Mouse (Mus musculus): ENCODE measurements around the gene Senp1. TPM values are rescaled to one million over a fixed set of nuclear protein-coding genes. Genes with fewer than 3 reads are reported as not detected.

Senp1 gene
- polyA plus RNA-seq, 1 experiment, result 1.0 TPM

DNA sequence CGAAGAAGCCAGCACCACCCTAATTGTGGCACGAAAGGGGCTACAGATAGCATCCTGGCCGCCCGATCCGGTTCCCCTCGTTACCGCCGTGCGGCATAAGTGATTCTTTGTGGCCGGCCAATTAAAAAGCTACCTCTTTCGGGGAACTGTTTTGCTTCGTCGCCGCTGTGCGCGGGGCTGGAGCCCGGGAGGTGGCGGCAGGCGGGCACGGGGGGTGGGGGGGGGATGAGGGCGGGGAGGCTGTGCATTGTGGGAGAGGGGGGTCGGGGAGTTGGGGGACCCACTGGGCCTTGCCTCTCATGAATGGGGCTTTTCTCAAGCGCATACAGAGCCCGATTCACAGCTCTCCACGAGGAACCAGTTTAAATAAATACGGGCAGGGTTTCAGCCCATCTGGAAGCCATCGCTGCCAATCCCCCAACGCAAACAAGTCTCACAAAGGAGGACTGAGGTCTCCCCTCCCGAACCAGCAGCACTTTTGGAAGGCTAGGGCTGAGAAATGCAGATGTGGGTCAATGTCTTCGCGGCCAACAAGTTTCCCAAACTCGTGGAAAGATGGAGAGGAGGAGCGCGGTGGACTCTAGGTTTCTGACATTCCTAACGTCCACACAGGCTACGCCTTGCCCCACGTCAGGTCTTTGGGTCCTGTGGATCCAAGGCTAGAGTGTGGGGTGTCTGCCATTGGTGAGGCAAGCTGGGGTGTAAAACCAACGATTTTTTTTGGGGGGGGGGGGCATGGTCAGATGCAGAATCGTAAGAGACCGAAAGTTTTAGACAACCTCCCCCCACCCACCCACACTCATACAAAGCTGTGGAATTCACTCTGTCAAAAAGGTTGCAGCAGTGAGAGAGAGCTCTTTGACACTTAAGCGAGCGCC is 91.2 kb downstream of the Senp1 start:
- Histone ChIP-seq H3K36me3 (ENCODE audit: control insufficient read depth) (no peaks in the 10 kb centered on the region), H3K4me1 (ENCODE audit: control insufficient read depth) (no peaks in the 10 kb centered on the region), H3K9me3 (ENCODE audit: control insufficient read depth, low read length) (no peaks in the 10 kb centered on the region; the same call in 1 of the 2 replicates), H3K4me3 (replicated peaks) (no peak overlapping the region), H3K27me3 (ENCODE audit: control insufficient read depth) (peaks cover 98% of the 10 kb centered on the region)
- TF ChIP-seq TAL1 (IDR thresholded peaks at IDR 0.05; ENCODE audit: low read length) (no peak), GATA1 (IDR thresholded peaks at IDR 0.05; ENCODE audit: low read length) (no peak)

DNA sequence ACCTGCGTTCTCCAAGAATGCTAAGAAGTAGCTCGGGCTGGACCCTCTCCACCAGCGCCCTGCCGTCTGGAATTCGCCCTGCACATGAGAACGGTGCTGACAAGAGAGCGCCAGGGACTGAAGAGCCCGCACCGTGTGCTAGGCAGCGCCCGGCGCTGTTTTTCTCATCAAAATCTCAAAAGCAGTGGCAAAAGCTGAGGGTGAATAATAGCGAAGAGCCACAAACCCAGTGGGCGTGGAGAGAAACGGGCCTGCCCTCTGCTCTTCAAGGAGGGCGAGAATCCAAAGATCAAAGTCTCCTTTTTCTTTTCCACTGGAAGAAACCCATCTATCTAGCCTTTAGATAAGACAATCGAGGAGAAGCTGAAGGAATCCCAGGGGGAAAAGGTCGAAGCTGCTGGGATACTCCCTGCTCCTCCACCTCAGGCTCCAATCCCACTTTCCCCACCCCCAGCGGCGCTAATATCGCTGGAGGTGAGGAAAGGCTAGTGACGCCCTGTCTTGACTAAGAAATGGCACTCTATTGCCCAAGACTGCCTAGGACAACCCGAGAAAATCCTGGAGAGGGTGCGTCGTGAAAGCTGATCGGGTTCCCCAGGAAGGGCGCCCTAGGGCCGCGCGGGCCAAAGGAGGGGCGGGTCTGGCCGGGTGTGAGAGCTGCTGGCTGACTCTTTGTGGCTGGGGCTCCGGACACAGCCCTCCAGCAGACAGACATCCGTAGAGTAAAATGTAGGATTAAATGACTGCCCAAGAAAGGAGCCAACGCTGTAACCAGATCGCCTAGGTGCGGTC is 92.0 kb downstream of the Senp1 start:
- no peaks in the 10 kb centered on the region for H3K36me3 ChIP-seq (ENCODE audit: control insufficient read depth)
- no peak overlapping the region for H3K4me3 ChIP-seq (replicated peaks)
- H3K27me3 ChIP-seq (ENCODE audit: control insufficient read depth), result peaks cover 92% of the 10 kb centered on the region
- H3K4me1 ChIP-seq (ENCODE audit: control insufficient read depth), result no peaks in the 10 kb centered on the region
- no peak for TF ChIP-seq TAL1 (IDR thresholded peaks at IDR 0.05; ENCODE audit: low read length)
- TF ChIP-seq GATA1 (IDR thresholded peaks at IDR 0.05; ENCODE audit: low read length), result no peak
- H3K9me3 ChIP-seq (ENCODE audit: control insufficient read depth, low read length), result no peaks in the 10 kb centered on the region; the same call in 1 of the 2 replicates

GRCm38 (mm10) chr15:97999991-98000390 is 93.6 kb downstream of the Senp1 start:
- H3K9me3 ChIP-seq (ENCODE audit: control insufficient read depth, low read length), result no peaks in the 10 kb centered on the region; the same call in 1 of the 2 replicates
- H3K36me3 ChIP-seq (ENCODE audit: control insufficient read depth), result no peaks in the 10 kb centered on the region
- TF ChIP-seq TAL1 (IDR thresholded peaks at IDR 0.05; ENCODE audit: low read length) (no peak), GATA1 (IDR thresholded peaks at IDR 0.05; ENCODE audit: low read length) (no peak)
- H3K4me1 ChIP-seq (ENCODE audit: control insufficient read depth), result no peaks in the 10 kb centered on the region
- H3K4me3 ChIP-seq (replicated peaks), result no peak overlapping the region
- H3K27me3 ChIP-seq (ENCODE audit: control insufficient read depth), result peaks cover 77% of the 10 kb centered on the region

DNA sequence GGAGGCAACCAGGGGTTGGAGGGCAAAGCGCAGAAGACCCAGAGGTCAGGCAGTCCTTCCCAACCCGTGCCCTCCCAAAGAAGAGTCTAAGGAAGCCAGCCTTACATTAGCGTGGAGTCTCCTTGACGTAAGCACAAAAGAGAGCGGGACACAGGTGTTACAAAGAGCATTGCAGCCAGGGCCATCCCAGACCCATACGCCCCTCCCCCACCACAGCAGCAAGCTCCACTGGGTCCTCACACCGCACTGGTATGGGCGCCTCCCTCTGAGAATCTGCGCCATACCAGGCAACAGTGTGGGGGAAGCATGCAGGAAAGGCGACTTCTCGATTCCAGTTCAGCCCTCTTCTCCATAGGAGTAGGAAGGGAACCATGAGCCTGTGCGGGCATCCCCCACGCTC is 94.0 kb downstream of the Senp1 start:
- TF ChIP-seq TAL1 (IDR thresholded peaks at IDR 0.05; ENCODE audit: low read length), result no peak
- TF ChIP-seq GATA1 (IDR thresholded peaks at IDR 0.05; ENCODE audit: low read length), result no peak
- Histone ChIP-seq H3K4me3 (replicated peaks) (no peak overlapping the region), H3K9me3 (ENCODE audit: control insufficient read depth, low read length) (no peaks in the 10 kb centered on the region; the same call in 1 of the 2 replicates), H3K36me3 (ENCODE audit: control insufficient read depth) (no peaks in the 10 kb centered on the region), H3K4me1 (ENCODE audit: control insufficient read depth) (no peaks in the 10 kb centered on the region), H3K27me3 (ENCODE audit: control insufficient read depth) (peaks cover 72% of the 10 kb centered on the region)

DNA sequence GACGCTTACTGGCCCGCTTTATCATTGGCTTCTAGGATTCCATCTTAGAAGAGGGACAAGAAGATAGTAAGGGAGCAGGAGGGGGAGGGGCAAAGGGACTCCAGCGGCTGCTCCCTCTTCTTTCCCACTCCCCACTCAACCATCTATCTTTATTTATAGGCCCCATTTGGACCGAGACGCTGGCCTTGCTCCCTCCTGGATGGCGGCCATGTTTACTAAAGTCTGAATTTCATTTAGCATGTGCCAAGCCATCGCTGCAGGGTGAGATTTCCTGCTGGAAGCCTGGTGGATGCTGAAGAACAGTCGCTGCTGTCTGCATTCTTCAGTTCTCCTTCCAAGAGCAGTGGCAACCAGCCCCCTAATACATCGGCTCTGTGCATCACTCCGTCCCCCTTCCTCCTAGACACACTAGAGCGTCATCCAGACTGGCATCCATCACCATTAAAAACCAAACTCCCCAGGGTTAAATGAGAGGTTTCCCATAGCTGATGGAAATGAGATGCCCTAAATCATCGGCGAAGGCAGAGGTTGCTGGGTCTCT is 96.8 kb downstream of the Senp1 start:
- TF ChIP-seq GATA1 (IDR thresholded peaks at IDR 0.05; ENCODE audit: low read length), result no peak
- no peak for TF ChIP-seq TAL1 (IDR thresholded peaks at IDR 0.05; ENCODE audit: low read length)
- Histone ChIP-seq H3K27me3 (ENCODE audit: control insufficient read depth) (peaks cover 45% of the 10 kb centered on the region), H3K4me3 (replicated peaks) (no peak overlapping the region), H3K9me3 (ENCODE audit: control insufficient read depth, low read length) (no peaks in the 10 kb centered on the region; the same call in 1 of the 2 replicates), H3K4me1 (ENCODE audit: control insufficient read depth) (peaks cover 12% of the 10 kb centered on the region), H3K36me3 (ENCODE audit: control insufficient read depth) (no peaks in the 10 kb centered on the region)

- H3K36me3 ChIP-seq (ENCODE audit: control insufficient read depth), result no peaks in the 10 kb centered on the region
- peaks cover 12% of the 10 kb centered on the region for H3K4me1 ChIP-seq (ENCODE audit: control insufficient read depth)
- H3K9me3 ChIP-seq (ENCODE audit: control insufficient read depth, low read length), result no peaks in the 10 kb centered on the region
- H3K4me3 ChIP-seq (replicated peaks), result no peak overlapping the region
- peaks cover 12% of the 10 kb centered on the region for H3K27me3 ChIP-seq (ENCODE audit: control insufficient read depth)
- TF ChIP-seq TAL1 (IDR thresholded peaks at IDR 0.05; ENCODE audit: low read length), result no peak
- TF ChIP-seq GATA1 (IDR thresholded peaks at IDR 0.05; ENCODE audit: low read length), result no peak
These were observed 100.7 kb downstream of the Senp1 start for GRCm38 (mm10) chr15:97992712-97993286.

DNA sequence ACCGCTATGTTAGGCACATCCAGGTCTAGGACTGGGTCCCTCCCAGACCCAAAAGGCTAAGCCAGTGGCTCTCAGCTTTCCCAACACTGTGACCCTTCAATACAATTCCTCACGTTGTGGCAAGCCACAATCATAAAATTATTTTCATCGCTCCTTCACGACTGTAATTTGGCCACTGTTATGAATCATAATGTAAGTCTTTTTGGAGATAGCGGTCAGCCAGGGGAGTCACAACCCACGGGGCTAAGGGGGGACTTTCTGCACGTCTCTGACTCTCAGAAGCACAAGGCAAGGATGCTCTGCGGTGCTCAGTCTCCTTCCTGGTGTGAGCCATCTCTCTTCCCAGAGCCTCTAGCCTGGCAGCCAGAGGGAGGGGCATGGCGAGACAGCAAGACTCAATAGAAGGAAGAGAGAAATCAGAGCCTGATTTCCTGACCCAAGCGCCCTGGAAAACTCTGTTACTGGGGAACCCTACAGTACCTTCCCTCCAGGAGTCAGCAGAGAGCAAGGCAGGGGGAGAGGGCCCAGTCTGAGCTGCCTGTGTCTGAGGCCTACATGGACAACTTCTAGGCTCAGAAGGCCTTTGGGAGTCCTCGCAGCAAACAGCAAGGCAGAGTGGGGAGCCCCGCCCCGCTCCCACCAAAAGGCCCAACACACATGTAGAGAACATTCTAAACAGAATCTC is 101.4 kb downstream of the Senp1 start:
- Histone ChIP-seq H3K4me3 (replicated peaks) (no peak overlapping the region), H3K36me3 (ENCODE audit: control insufficient read depth) (no peaks in the 10 kb centered on the region), H3K4me1 (ENCODE audit: control insufficient read depth) (peaks cover 12% of the 10 kb centered on the region), H3K9me3 (ENCODE audit: control insufficient read depth, low read length) (no peaks in the 10 kb centered on the region), H3K27me3 (ENCODE audit: control insufficient read depth) (peaks cover 10% of the 10 kb centered on the region)
- TF ChIP-seq TAL1 (IDR thresholded peaks at IDR 0.05; ENCODE audit: low read length) (no peak), GATA1 (IDR thresholded peaks at IDR 0.05; ENCODE audit: low read length) (no peak)

DNA sequence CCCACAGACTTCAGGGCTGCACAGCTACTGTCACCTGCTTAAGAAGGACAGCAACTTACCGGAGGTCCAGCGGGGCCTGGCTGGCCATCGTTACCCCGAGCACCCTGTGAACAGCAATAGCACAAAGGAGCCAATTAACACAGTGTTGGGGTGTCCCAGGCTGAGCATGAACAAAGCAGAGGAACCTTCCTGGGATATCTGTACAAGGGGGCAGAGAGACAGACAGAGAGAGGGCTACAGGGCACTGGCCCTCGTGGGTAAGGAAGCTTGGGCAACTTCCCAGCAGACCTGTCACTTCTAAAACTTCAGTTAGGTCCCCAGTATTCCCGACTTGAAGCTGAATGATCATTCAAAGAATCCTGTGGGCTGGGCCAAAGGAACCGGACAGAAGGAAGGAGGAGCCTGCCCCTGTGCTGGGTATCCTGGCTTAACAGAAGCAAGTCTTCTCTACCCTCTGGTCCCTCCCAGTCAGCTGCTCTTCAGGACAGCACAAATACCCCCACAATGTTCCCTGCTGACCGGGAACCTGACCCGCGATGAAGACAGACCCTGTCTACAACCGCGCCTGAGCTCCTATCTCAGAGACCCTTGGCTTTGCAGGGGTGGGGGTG is 102.2 kb downstream of the Senp1 start:
- Histone ChIP-seq H3K4me1 (ENCODE audit: control insufficient read depth) (peaks cover 12% of the 10 kb centered on the region), H3K9me3 (ENCODE audit: control insufficient read depth, low read length) (no peaks in the 10 kb centered on the region), H3K36me3 (ENCODE audit: control insufficient read depth) (no peaks in the 10 kb centered on the region), H3K27me3 (ENCODE audit: control insufficient read depth) (peaks cover 8% of the 10 kb centered on the region), H3K4me3 (replicated peaks) (no peak overlapping the region)
- TF ChIP-seq GATA1 (IDR thresholded peaks at IDR 0.05; ENCODE audit: low read length) (no peak), TAL1 (IDR thresholded peaks at IDR 0.05; ENCODE audit: low read length) (no peak)

Data from erythroblast, embryonic 14.5 days (primary cell).